Mouse (Mus musculus) thymus, postnatal 0 days (tissue): ENCODE results near the gene Gcnt7. TPM values are rescaled to one million over a fixed set of nuclear protein-coding genes. Genes with fewer than 3 reads are reported as not detected.

Experiments
- DNase-seq: peaks from one replicate; pipeline ENCODE4 v3.0.0-alpha.2; 2015; ENCODE audit warnings: low spot score
- polyA plus RNA-seq: library from polyadenylated mRNA; unstranded; fragments of >200 nt; fragmentation: Nextera tagmentation; extraction: Ambion mirVana; gene quantifications from 2 replicates; pipeline ENCODE4 v1.2.1, GENCODE M21; 2015

The Gcnt7 gene
- 0.84 and 2.0 TPM in 2 replicates for polyA plus RNA-seq

GRCm38 (mm10) chr2:172458496-172458895 is at the start of gene Gcnt7:
Gene Gcnt7, minus strand, starts transcription at chr2:172458596.
- no peak for DNase-seq

- DNase-seq, result no peak
Measured at GRCm38 (mm10) chr2:172506121-172506520, 47.7 kb upstream of the Gcnt7 start.

GRCm38 (mm10) chr2:172502168-172502567 is 43.8 kb upstream of the Gcnt7 start:
- no peak for DNase-seq

- peak; percentile 59 for DNase-seq
Measured at GRCm38 (mm10) chr2:172501341-172501740, 42.9 kb upstream of the Gcnt7 start.

- no peak for DNase-seq
Measured at GRCm38 (mm10) chr2:172500752-172501316, 42.4 kb upstream of the Gcnt7 start.

- no peak for DNase-seq
Measured at GRCm38 (mm10) chr2:172498823-172499222, 40.4 kb upstream of the Gcnt7 start.

GRCm38 (mm10) chr2:172496736-172497345 is 38.4 kb upstream of the Gcnt7 start:
- DNase-seq, result no peak

GRCm38 (mm10) chr2:172484696-172485370 is 26.4 kb upstream of the Gcnt7 start:
- no peak for DNase-seq

GRCm38 (mm10) chr2:172483766-172484413 is 25.5 kb upstream of the Gcnt7 start:
- no peak for DNase-seq

- DNase-seq, result no peak
Measured at GRCm38 (mm10) chr2:172481654-172482385, 23.4 kb upstream of the Gcnt7 start.

- DNase-seq, result peak; percentile 25
Measured at GRCm38 (mm10) chr2:172480296-172480695, 21.9 kb upstream of the Gcnt7 start.

GRCm38 (mm10) chr2:172477860-172478259 is 19.5 kb upstream of the Gcnt7 start:
- DNase-seq, result peak; percentile 53

GRCm38 (mm10) chr2:172477350-172477749 is 19.0 kb upstream of the Gcnt7 start:
- DNase-seq, result no peak

GRCm38 (mm10) chr2:172476707-172477260 is 18.4 kb upstream of the Gcnt7 start:
- DNase-seq, result no peak

- peak; percentile 69 for DNase-seq
Measured at GRCm38 (mm10) chr2:172474970-172475369, 16.6 kb upstream of the Gcnt7 start.

- DNase-seq, result no peak
Measured at GRCm38 (mm10) chr2:172473591-172473990, 15.2 kb upstream of the Gcnt7 start.

GRCm38 (mm10) chr2:172472318-172472717 is 13.9 kb upstream of the Gcnt7 start, which contains the start of gene Fam209:
Gene Fam209, plus strand, starts transcription at chr2:172472520.
- DNase-seq, result no peak

- no peak for DNase-seq
Measured at GRCm38 (mm10) chr2:172468346-172468819, 10.0 kb upstream of the Gcnt7 start.

GRCm38 (mm10) chr2:172467206-172467605 is 8.8 kb upstream of the Gcnt7 start:
- DNase-seq, result no peak

GRCm38 (mm10) chr2:172466427-172467132 is 8.2 kb upstream of the Gcnt7 start:
- DNase-seq, result no peak
